Mouse (Mus musculus): ENCODE measurements at regions not wholly inside any gene's neighbourhood (a gene's known extent, or its start where the extent isn't known, plus 50 kb on each side); places are given as distances from the start of the nearest gene placed in this dataset.

DNA sequence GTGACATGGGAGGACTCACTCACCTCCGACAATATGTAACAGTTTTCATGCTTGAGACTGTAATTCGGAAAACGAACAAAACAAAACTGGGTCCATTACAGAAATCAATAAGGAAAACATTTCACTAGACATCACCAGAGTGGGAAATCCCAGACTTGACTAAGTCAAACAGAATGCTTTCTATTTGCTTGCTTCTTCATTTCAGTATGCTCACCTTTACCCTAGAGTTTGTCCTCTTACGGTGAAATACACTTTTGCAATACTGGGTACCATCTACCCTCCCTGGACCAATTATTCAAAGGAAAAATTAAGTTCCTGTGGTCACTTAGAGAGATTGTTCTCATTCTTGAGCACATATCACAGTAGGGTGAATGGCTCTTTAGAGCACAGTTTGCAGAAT, 613.4 kb upstream of the 4930412O13Rik start:
- no peaks in the 10 kb centered on the region for H3K9me3 ChIP-seq
- H3K27ac ChIP-seq: no peak overlapping the region
- H3K36me3 ChIP-seq: no peaks in the 10 kb centered on the region
- no peaks in the 10 kb centered on the region for H3K27me3 ChIP-seq (ENCODE audit: insufficient read depth, poor library complexity, severe bottlenecking)
- no peak for DNase-seq (ENCODE audit: low spot score)
- H3K4me1 ChIP-seq: no peaks in the 10 kb centered on the region
- 88% methylated on average over 4 of the region's 4 CpGs for WGBS
- no peak overlapping the region for H3K4me3 ChIP-seq

DNA sequence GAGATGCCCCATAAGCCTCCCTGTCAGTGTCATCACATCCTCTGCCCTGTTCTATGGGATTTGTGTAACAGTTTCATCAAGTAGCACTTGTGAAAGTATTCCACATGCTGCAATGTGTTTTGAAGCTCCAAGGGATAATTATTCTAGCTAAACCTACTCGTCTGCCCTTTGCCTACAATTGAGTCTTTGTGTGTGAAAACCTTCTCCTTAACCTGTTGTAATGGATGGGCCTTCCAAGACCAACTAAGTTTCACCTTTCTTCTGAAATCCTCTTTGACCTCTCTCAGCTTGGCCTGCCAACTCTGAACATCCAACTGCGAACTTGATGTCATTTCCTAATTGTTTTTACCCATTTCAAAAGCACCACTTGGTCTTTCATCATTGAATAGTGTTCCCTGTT, 597.6 kb upstream of the 4930412O13Rik start:
- H3K27ac ChIP-seq: no peak overlapping the region
- H3K4me3 ChIP-seq: no peak overlapping the region
- H3K9me3 ChIP-seq: no peaks in the 10 kb centered on the region
- 82% methylated on average over 2 of the region's 2 CpGs for WGBS
- H3K27me3 ChIP-seq (ENCODE audit: insufficient read depth, poor library complexity, severe bottlenecking): no peaks in the 10 kb centered on the region
- DNase-seq (ENCODE audit: low spot score): no peak
- no peaks in the 10 kb centered on the region for H3K4me1 ChIP-seq
- no peaks in the 10 kb centered on the region for H3K36me3 ChIP-seq

GRCm38 (mm10) chr2:9285800-9286199, 595.3 kb upstream of the 4930412O13Rik start:
- no peak for DNase-seq (ENCODE audit: low spot score)
- Histone ChIP-seq H3K4me1 (no peaks in the 10 kb centered on the region), H3K27me3 (ENCODE audit: insufficient read depth, poor library complexity, severe bottlenecking) (no peaks in the 10 kb centered on the region), H3K9me3 (no peaks in the 10 kb centered on the region), H3K4me3 (no peak overlapping the region), H3K27ac (no peak overlapping the region), H3K36me3 (no peaks in the 10 kb centered on the region)
- WGBS: 84% methylated on average over 8 of the region's 8 CpGs

- Histone ChIP-seq H3K4me1 (no peaks in the 10 kb centered on the region), H3K27ac (no peak overlapping the region), H3K4me3 (no peak overlapping the region), H3K36me3 (no peaks in the 10 kb centered on the region), H3K9me3 (no peaks in the 10 kb centered on the region), H3K27me3 (ENCODE audit: insufficient read depth, poor library complexity, severe bottlenecking) (no peaks in the 10 kb centered on the region)
- 97% methylated on average over 1 of the region's 1 CpGs for WGBS
- DNase-seq (ENCODE audit: low spot score): no peak
These were observed 594.0 kb upstream of the 4930412O13Rik start for GRCm38 (mm10) chr2:9287077-9287476.

GRCm38 (mm10) chr2:9287623-9288022, 593.4 kb upstream of the 4930412O13Rik start:
- Histone ChIP-seq H3K9me3 (no peaks in the 10 kb centered on the region), H3K4me1 (no peaks in the 10 kb centered on the region), H3K4me3 (no peak overlapping the region), H3K36me3 (no peaks in the 10 kb centered on the region), H3K27ac (no peak overlapping the region), H3K27me3 (ENCODE audit: insufficient read depth, poor library complexity, severe bottlenecking) (no peaks in the 10 kb centered on the region)
- DNase-seq (ENCODE audit: low spot score): no peak
- WGBS: 85% methylated on average over 6 of the region's 6 CpGs

DNA sequence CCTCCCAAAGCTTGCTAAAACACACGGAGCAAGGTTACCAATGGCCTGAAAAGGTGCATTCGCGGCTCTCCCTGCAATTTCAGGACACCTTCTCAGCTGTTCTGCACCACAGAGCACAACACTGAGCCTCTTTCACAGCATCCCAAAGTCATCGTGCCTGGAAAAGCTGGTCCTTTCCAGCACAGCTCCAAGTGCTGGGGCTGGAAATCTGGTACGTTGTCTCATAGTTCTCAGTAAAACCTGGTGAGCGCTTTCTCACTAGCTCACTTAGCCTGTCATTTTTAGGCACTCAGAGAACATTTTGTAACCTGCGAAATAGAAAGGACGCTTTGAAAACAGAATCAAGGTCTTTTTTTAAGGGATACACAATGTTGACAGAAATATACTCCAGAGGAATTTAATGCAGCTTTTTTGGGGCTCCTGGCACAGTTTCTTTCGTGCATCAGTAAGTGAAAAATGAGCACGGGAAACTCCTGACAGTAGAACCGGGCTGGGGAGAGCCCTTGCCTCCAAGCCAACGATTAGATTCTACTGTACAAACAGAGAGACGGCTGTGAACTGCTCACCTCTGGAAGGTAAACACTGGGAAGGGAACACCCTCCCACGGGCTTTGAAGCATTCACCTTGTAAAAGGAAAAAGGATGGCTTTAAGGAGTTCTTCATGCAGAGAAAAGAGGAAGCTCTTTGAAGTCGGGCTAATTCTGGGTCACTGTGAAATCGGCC, 549.3 kb upstream of the 4930412O13Rik start:
- Histone ChIP-seq H3K27ac (no peak overlapping the region), H3K4me1 (no peaks in the 10 kb centered on the region), H3K4me3 (no peak overlapping the region), H3K36me3 (no peaks in the 10 kb centered on the region), H3K27me3 (ENCODE audit: insufficient read depth, poor library complexity, severe bottlenecking) (no peaks in the 10 kb centered on the region), H3K9me3 (no peaks in the 10 kb centered on the region)
- WGBS: 68% methylated on average over 16 of the region's 16 CpGs
- no peak for DNase-seq (ENCODE audit: low spot score)

DNA sequence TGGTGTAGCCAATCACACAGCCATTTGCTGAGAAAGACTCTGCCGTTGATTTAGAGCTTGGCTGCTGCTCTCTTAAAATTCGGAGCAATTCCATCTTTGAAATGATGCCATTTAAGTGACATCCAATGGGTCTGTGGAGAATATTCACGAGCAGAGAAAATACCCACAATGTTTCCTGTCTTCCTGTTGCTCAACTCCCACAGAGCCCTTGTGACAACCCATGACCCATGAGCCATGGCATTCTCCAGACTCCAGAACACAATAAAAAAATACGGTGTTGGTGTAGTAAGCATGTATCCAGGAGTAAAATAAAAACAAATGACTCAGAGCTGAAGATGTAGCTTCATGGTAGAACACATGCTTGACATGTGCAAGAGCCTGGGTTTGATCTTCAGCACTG, 532.1 kb upstream of the 4930412O13Rik start:
- Histone ChIP-seq H3K36me3 (no peaks in the 10 kb centered on the region), H3K27me3 (ENCODE audit: insufficient read depth, poor library complexity, severe bottlenecking) (no peaks in the 10 kb centered on the region), H3K4me3 (no peak overlapping the region), H3K4me1 (no peaks in the 10 kb centered on the region), H3K27ac (no peak overlapping the region), H3K9me3 (no peaks in the 10 kb centered on the region)
- WGBS: 63% methylated on average over 4 of the region's 4 CpGs
- no peak for DNase-seq (ENCODE audit: low spot score)

DNA sequence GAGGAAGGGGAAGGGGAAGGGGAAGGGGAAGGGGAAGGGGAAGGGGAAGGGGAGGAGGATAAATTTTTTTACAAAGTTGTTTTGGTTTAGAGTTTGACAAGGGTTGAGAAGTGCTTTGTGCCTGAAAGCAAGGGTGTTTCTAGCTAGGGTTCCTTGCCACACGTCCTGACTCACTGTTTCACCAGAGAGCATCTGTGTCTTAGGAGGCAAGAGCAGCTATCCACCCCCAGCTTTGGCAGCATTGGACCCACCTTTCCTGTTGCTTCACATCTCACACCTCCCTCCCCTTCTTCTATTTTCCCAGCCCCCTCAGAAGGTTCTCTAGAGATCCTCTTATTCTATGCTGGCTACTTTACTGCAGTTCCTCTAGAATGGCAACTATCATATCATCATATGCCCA, 531.1 kb upstream of the 4930412O13Rik start:
- Histone ChIP-seq H3K4me3 (no peak overlapping the region), H3K36me3 (no peaks in the 10 kb centered on the region), H3K9me3 (no peaks in the 10 kb centered on the region), H3K4me1 (no peaks in the 10 kb centered on the region), H3K27ac (no peak overlapping the region), H3K27me3 (ENCODE audit: insufficient read depth, poor library complexity, severe bottlenecking) (no peaks in the 10 kb centered on the region)
- DNase-seq (ENCODE audit: low spot score): no peak
- 47% methylated on average over 1 of the region's 1 CpGs for WGBS

DNA sequence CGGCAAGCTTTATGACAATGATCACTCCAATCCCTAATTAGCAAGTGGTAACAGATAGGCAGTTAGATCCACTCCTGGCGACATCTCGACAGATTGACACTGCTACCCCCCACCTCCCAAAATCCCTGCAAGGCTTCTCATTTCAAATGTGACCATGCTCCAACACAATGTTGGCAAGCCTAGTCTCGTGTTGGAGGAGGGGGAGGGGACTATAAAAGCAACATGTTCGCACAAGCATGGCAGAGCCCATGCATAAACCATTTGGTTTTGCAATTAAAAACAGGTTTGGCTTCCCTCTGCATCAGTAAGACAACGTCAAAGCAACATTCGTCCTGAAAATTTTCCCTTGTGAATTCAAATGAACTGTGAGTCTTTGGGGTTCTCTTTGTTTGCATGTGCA, 528.9 kb upstream of the 4930412O13Rik start:
- Histone ChIP-seq H3K4me3 (no peak overlapping the region), H3K9me3 (no peaks in the 10 kb centered on the region), H3K4me1 (no peaks in the 10 kb centered on the region), H3K27ac (no peak overlapping the region), H3K36me3 (no peaks in the 10 kb centered on the region), H3K27me3 (ENCODE audit: insufficient read depth, poor library complexity, severe bottlenecking) (no peaks in the 10 kb centered on the region)
- no peak for DNase-seq (ENCODE audit: low spot score)
- WGBS: 59% methylated on average over 7 of the region's 7 CpGs

DNA sequence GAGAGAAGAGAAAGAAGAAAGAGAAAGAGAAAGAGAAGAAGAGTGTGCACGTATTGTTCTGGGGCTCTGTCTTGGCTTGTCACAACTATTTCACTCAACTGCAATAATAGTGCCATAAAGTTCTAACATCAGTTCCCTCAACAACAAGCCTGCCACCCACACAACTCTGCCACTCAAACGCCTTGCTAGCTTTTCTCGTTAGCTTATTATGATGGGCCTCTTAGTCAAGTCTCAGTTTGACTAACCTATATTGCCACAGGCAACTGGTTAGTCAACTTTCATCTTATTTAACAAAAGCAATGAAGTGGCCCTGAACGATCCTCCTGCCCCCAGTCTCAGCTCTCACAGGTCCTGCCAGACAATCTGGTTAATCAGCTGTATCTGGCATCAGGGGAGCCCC, 521.0 kb upstream of the 4930412O13Rik start:
- no peaks in the 10 kb centered on the region for H3K36me3 ChIP-seq
- no peaks in the 10 kb centered on the region for H3K4me1 ChIP-seq
- DNase-seq (ENCODE audit: low spot score): no peak
- no peak overlapping the region for H3K27ac ChIP-seq
- 78% methylated on average over 4 of the region's 4 CpGs for WGBS
- H3K9me3 ChIP-seq: no peaks in the 10 kb centered on the region
- H3K27me3 ChIP-seq (ENCODE audit: insufficient read depth, poor library complexity, severe bottlenecking): no peaks in the 10 kb centered on the region
- no peak overlapping the region for H3K4me3 ChIP-seq

DNA sequence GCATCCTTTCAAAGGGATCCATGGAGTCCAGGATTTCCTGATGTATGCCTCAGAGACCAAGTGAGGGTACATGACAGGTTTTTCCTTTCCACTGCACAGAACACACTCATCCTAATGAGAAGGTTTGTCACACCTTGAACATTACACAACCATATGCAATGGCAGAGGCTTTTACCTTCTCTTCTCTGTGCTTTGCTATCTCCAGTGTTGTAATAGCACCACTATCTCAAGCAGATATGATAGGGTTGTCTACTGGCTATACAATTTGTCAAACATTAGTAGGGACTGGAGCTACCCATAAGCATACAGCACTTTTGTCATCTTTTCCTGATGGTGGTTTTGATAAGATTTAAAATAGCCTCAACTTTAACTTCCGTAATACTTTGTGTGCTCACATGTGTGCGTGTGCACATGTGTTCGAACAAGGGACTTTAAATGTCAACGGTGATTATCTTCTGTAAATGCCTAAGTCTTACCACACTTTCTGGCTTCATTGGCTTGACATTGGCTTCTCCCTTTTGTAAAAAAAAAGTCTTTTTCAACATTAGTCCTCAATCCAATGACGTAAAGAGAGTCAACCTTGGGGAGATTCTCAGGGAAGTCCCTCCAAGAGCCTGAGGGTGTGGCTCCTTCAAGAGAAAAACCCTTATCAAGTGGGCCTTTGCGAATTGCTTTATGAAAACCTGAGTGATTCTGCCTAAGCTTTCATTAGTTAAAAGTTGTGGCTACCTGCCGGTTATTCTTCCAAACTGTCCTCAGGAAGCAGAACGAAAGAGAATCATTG, 513.1 kb upstream of the 4930412O13Rik start:
- Histone ChIP-seq H3K4me1 (no peaks in the 10 kb centered on the region), H3K9me3 (no peaks in the 10 kb centered on the region), H3K36me3 (no peaks in the 10 kb centered on the region), H3K27me3 (ENCODE audit: insufficient read depth, poor library complexity, severe bottlenecking) (no peaks in the 10 kb centered on the region), H3K27ac (no peak overlapping the region), H3K4me3 (no peak overlapping the region)
- no peak for DNase-seq (ENCODE audit: low spot score)
- WGBS: 90% methylated on average over 8 of the region's 8 CpGs

DNA sequence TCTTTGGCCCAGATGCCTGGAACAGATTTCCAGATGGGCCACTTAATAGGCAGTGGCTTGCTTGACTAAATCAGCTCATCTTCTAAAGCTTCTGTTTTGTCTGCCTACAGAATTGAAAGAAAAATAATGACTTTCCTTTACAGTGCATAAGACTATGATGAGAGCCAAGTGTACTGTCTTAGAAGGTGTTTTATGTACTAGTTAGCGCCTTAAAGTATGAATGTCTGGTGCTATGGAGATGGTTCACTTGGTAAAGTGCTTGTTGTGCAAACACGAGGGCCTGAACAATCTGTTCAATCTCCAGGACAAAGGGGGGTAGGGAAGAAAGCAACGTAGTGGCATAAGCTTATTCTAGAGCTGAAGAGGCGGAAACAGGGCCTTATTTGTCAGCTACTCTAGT, 511.5 kb upstream of the 4930412O13Rik start:
- Histone ChIP-seq H3K4me3 (no peak overlapping the region), H3K27ac (no peak overlapping the region), H3K27me3 (ENCODE audit: insufficient read depth, poor library complexity, severe bottlenecking) (no peaks in the 10 kb centered on the region), H3K4me1 (no peaks in the 10 kb centered on the region), H3K36me3 (no peaks in the 10 kb centered on the region), H3K9me3 (no peaks in the 10 kb centered on the region)
- 70% methylated on average over 4 of the region's 4 CpGs for WGBS
- DNase-seq (ENCODE audit: low spot score): no peak

DNA sequence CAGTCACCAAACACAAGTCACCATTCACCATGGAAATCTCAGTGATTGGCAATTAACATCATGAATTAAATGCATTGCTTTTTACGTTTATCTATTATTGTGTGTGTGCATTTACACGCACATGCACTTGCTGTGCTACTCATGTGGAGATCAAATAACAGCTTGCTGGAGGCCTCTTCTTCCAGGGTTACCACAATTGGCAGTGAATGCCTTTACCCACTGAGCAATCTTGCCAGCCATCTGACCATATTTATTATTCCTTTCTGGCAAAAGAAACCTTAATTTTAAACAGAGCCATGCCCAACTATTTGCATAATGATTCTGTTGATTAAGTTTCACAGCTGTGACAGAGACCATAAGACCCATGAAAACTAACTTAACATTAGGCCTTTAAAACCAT, 494.5 kb upstream of the 4930412O13Rik start:
- Histone ChIP-seq H3K4me3 (no peak overlapping the region), H3K36me3 (no peaks in the 10 kb centered on the region), H3K9me3 (no peaks in the 10 kb centered on the region), H3K4me1 (no peaks in the 10 kb centered on the region), H3K27me3 (ENCODE audit: insufficient read depth, poor library complexity, severe bottlenecking) (no peaks in the 10 kb centered on the region), H3K27ac (no peak overlapping the region)
- 79% methylated on average over 2 of the region's 2 CpGs for WGBS
- DNase-seq (ENCODE audit: low spot score): no peak

Measured in heart, embryonic 10.5 days (tissue).